Mouse (Mus musculus) testis, adult 2 months (tissue): Measurements from ENCODE around the gene Ppp1cc. TPM values are rescaled to one million over a fixed set of nuclear protein-coding genes. Genes with fewer than 3 reads are reported as not detected.

Experiments
- H3K27ac ChIP-seq: fragments of 200-500 bp; 2 replicates; pipeline ENCODE4 v1.5.1; 2012; ENCODE audit warnings: low read depth, low read length; ENCODE audit not compliant: control insufficient read depth, insufficient read depth
- H3K27me3 ChIP-seq: fragments of 200-500 bp; 2 replicates; pipeline ENCODE4 v1.6.1; 2012; ENCODE audit warnings: mild to moderate bottlenecking, low read length, moderate library complexity; ENCODE audit not compliant: control insufficient read depth, insufficient read depth
- H3K36me3 ChIP-seq: fragments of 200-500 bp; 2 replicates; pipeline ENCODE4 v1.6.1; 2012; ENCODE audit warnings: mild to moderate bottlenecking, low read length; ENCODE audit not compliant: control insufficient read depth, insufficient read depth
- H3K4me1 ChIP-seq: fragments of 200-500 bp; 2 replicates; pipeline ENCODE4 v1.6.1; 2012; ENCODE audit warnings: low read length; ENCODE audit not compliant: control insufficient read depth, insufficient read depth
- H3K4me3 ChIP-seq: fragments of 200-500 bp; 2 replicates; pipeline ENCODE4 v1.5.1; 2012; ENCODE audit warnings: low read depth, mild to moderate bottlenecking, low read length, moderate library complexity, mixed read lengths; ENCODE audit not compliant: control insufficient read depth
- CTCF ChIP-seq: fragments of 200-500 bp; IDR thresholded peaks from 2 replicates; pipeline ENCODE4 v1.5.1; 2012; ENCODE audit warnings: low read depth, mild to moderate bottlenecking, inconsistent platforms, low read length, moderate library complexity; ENCODE audit not compliant: control insufficient read depth, insufficient read depth, insufficient replicate concordance
- POLR2A ChIP-seq: fragments of 200-500 bp; IDR thresholded peaks from 2 replicates; pipeline ENCODE4 v1.6.1; 2012; ENCODE audit warnings: low read depth, mild to moderate bottlenecking, inconsistent platforms, low read length, moderate library complexity; ENCODE audit not compliant: control insufficient read depth
- polyA plus RNA-seq: library from polyadenylated mRNA; depleted of rRNA; stranded (reverse); fragments of >200 nt; gene quantifications from 2 replicates; pipeline ENCODE4 v1.2.3, GENCODE M21; 2012

The Ppp1cc gene
- polyA plus RNA-seq, 1 experiment: 524 TPM

GRCm38 (mm10) chr5:122192347-122192746 lies 34.3 kb downstream of the Ppp1cc start:
- Histone ChIP-seq H3K4me1 (no peaks in the 10 kb centered on the region), H3K27ac (no peak overlapping the region), H3K36me3 (no peaks in the 10 kb centered on the region), H3K4me3 (no peak overlapping the region), H3K27me3 (no peaks in the 10 kb centered on the region)
- TF ChIP-seq CTCF: no peak

DNA sequence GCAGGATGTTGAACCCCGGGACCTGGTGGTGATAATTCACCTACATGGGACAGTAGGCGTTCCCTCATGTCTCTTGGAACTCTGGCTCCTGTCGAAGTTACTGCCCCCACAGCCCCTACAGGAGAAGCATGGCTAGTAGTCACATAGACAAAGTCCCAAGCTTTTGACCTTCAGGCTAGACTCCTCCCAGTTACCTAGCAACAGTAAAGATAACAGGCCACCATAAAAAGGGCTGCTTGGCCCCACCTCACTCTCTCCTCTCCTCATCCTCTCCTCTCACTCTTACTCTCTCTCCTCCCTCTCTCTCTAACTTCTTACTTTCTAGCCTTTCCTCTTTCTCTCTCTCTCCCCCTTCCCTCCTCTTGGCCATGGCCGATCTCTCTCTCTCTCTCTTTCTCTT lies 42.8 kb downstream of the Ppp1cc start:
- no peak overlapping the region for H3K4me3 ChIP-seq
- TF ChIP-seq POLR2A: no peak
- no peak for TF ChIP-seq CTCF

GRCm38 (mm10) chr5:122201904-122202303 lies 43.8 kb downstream of the Ppp1cc start:
- TF ChIP-seq POLR2A: no peak
- TF ChIP-seq CTCF: no peak
- no peak overlapping the region for H3K4me3 ChIP-seq
- no peaks in the 10 kb centered on the region for H3K4me1 ChIP-seq
- no peaks in the 10 kb centered on the region for H3K36me3 ChIP-seq
- H3K27ac ChIP-seq: no peak overlapping the region
- H3K27me3 ChIP-seq: no peaks in the 10 kb centered on the region

More for the DNA sequence above, 42.8 kb downstream of the Ppp1cc start:
- no peaks in the 10 kb centered on the region for H3K36me3 ChIP-seq
- H3K27ac ChIP-seq: no peak overlapping the region
- H3K27me3 ChIP-seq: no peaks in the 10 kb centered on the region
- H3K4me1 ChIP-seq: no peaks in the 10 kb centered on the region

GRCm38 (mm10) chr5:122204180-122204579 lies 46.1 kb downstream of the Ppp1cc start:
- no peak for TF ChIP-seq CTCF
- no peak for TF ChIP-seq POLR2A

DNA sequence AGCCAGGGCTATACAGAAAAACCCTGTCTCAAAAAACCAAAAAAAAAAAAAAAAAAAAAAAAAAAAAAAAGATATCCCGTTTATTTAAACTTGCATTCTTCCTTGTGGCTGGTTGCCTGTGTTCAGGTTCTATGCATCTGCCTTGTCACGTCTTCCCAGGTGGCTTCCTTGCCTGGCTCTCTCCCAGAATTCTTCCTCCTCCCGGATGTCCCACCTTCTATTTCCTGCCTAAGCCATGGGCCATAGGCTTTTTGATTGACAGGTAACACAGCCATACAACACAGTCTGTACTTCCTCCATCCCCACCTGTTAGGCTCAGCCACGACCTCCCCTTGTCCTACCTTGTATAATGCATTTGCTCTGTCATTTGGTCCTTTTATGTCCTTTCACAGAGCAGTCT lies 48.4 kb downstream of the Ppp1cc start, which contains the start of gene Hvcn1:
Gene Hvcn1, plus strand, starts transcription at position 330 of the 400 bp plus-strand sequence.
- H3K36me3 ChIP-seq: no peaks in the 10 kb centered on the region
- no peak within 1 kb of the TSS for H3K27ac ChIP-seq
- TF ChIP-seq POLR2A (no peak), CTCF (no peak)
- H3K4me3 ChIP-seq: no peak within 1 kb of the TSS
- H3K4me1 ChIP-seq: peaks cover 4% of the 10 kb centered on the region
- H3K27me3 ChIP-seq: no peaks in the 10 kb centered on the region

More at GRCm38 (mm10) chr5:122204180-122204579, 46.1 kb downstream of the Ppp1cc start:
- Histone ChIP-seq H3K27ac (no peak overlapping the region), H3K36me3 (no peaks in the 10 kb centered on the region), H3K4me3 (no peak overlapping the region), H3K4me1 (no peaks in the 10 kb centered on the region), H3K27me3 (no peaks in the 10 kb centered on the region)

DNA sequence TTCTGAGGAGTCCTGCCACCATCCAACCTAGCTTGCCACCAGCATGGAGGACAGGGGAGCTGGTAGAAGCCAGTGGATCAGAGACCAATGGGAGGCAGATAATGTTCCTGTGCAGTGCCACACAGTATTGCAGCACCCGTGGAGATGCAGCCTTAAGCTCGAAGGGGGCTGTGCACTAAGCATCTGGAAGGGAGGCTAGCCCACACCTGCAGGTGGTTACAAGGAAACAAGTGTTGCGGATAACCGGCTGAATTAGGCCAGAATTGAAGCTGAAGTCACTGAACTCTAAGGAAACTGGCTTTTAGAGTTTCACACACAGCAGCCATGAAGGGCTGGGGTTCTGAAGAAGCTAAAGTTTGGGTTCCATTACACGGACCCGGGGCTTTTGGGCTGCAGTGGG lies 50.8 kb downstream of the Ppp1cc start:
- H3K4me3 ChIP-seq: no peak overlapping the region
- TF ChIP-seq POLR2A (no peak), CTCF (no peak)
- no peaks in the 10 kb centered on the region for H3K36me3 ChIP-seq
- no peak overlapping the region for H3K27ac ChIP-seq
- H3K4me1 ChIP-seq: peaks cover 4% of the 10 kb centered on the region
- no peaks in the 10 kb centered on the region for H3K27me3 ChIP-seq

DNA sequence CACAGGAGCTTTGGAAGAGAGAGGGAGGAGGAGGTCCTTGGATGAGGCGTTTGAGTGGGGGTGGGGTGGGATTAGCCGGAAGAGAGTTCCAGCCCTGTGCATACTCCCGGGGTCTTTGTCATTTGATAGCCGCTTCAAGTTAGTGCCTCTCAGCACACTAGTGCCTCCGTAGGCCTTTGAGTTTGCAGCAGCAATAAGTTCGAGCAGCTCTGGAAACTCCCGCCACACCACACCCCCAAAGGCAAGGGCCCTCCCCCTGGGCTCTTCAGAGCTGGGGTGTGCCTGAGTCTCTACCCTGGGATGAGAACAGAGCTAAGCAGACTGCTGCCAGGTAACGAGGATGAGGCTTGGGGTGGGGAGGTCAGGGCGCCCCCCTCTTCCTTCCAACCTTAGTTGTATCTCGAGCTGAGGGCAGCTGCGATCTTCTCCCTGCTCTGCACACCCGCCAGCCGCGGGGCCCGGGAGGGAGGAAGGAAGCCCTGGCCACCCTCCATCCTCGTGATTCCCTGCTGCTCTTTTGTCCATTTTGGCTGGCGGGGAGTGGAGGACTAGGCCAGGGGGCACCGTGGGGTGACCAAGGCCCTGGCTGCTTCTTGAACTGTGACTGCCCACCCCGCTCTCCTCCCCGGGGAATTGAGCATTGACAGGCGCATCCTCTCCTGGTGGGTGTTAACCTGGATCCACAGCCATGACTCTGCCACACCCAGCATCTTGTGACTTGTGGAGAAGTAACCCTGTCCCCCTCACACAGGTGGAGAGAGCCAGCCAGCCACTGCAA lies 51.7 kb downstream of the Ppp1cc start:
- no peak overlapping the region for H3K4me3 ChIP-seq
- peaks cover 4% of the 10 kb centered on the region for H3K4me1 ChIP-seq
- no peak for TF ChIP-seq CTCF
- TF ChIP-seq POLR2A: no peak
- H3K27ac ChIP-seq: no peak overlapping the region
- H3K27me3 ChIP-seq: no peaks in the 10 kb centered on the region
- H3K36me3 ChIP-seq: no peaks in the 10 kb centered on the region
